Mouse (Mus musculus): ENCODE measurements around the gene Crim1. TPM values are rescaled to one million over a fixed set of nuclear protein-coding genes. Genes with fewer than 3 reads are reported as not detected.
A peak's percentile ranks its signal among the peaks of the same experiment; 100 is the strongest.

Crim1 gene
- polyA plus RNA-seq, 1 experiment from 2014 or later: 5.4 TPM

- H3K4me1 ChIP-seq (replicated peaks): peaks cover 16% of the 10 kb centered on the region
- ATAC-seq: no peak
- H3K4me2 ChIP-seq (replicated peaks): no peak overlapping the region
- peaks cover 9% of the 10 kb centered on the region; the same call in 1 of the 2 replicates for H3K36me3 ChIP-seq
- 86% methylated on average over 12 of the region's 12 CpGs for WGBS
- H3K9me3 ChIP-seq: no peaks in the 10 kb centered on the region
- no peak overlapping the region for H3K27ac ChIP-seq
- no peaks in the 10 kb centered on the region for H3K27me3 ChIP-seq
- H3K9ac ChIP-seq (replicated peaks): no peak overlapping the region
- no peak overlapping the region for H3K4me3 ChIP-seq (replicated peaks)
Measured at GRCm38 (mm10) chr17:78351676-78352499, 151.8 kb downstream of the Crim1 start.

GRCm38 (mm10) chr17:78352500-78352855 lies 152.4 kb downstream of the Crim1 start:
- Histone ChIP-seq H3K9ac (replicated peaks) (no peak overlapping the region), H3K4me3 (replicated peaks) (no peak overlapping the region), H3K27ac (no peak overlapping the region), H3K27me3 (no peaks in the 10 kb centered on the region), H3K4me2 (replicated peaks) (no peak overlapping the region), H3K9me3 (no peaks in the 10 kb centered on the region), H3K36me3 (0 out of 2 replicates have a peak, but pooled peaks cover 5% of the 10 kb centered on the region), H3K4me1 (replicated peaks) (peaks cover 16% of the 10 kb centered on the region)
- no peak for ATAC-seq
- 84% methylated on average over 3 of the region's 3 CpGs for WGBS

GRCm38 (mm10) chr17:78354411-78354810 lies 154.4 kb downstream of the Crim1 start:
- ATAC-seq: no peak
- H3K27ac ChIP-seq: peak overlapping the region; percentile 44; the same call in 1 of the 2 replicates

DNA sequence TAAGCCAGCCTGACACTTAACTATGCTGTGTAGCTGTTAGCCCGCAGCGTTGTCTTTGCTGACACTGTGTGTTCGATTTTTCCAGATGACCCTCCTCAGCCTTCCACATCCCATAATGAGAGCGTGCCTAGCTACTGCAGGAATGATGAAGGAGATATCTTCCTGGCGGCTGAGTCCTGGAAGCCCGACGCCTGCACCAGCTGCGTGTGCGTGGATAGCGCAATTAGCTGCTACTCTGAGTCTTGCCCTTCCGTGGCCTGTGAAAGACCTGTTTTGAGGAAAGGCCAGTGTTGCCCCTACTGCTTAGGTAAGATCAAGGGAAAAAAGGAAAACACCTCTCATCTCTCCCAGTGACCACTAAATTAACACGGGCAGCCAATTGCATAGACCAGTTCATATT lies 154.8 kb downstream of the Crim1 start:
- ATAC-seq: peak; percentile 24; the same call in 1 of the 2 replicates
- 0 out of 2 replicates have a peak, but pooled peaks cover 5% of the 10 kb centered on the region for H3K36me3 ChIP-seq
- no peaks in the 10 kb centered on the region for H3K9me3 ChIP-seq
- no peaks in the 10 kb centered on the region for H3K27me3 ChIP-seq
- H3K4me3 ChIP-seq (replicated peaks): no peak overlapping the region
- WGBS: 77% methylated on average over 12 of the region's 12 CpGs
- peak overlapping the region; percentile 44; the same call in 1 of the 2 replicates for H3K27ac ChIP-seq
- no peak overlapping the region for H3K9ac ChIP-seq (replicated peaks)
- H3K4me2 ChIP-seq (replicated peaks): no peak overlapping the region
- peaks cover 20% of the 10 kb centered on the region for H3K4me1 ChIP-seq (replicated peaks)

More at GRCm38 (mm10) chr17:78354411-78354810, 154.4 kb downstream of the Crim1 start:
- Histone ChIP-seq H3K36me3 (0 out of 2 replicates have a peak, but pooled peaks cover 5% of the 10 kb centered on the region), H3K27me3 (no peaks in the 10 kb centered on the region), H3K4me1 (replicated peaks) (peaks cover 20% of the 10 kb centered on the region), H3K9ac (replicated peaks) (no peak overlapping the region), H3K4me2 (replicated peaks) (no peak overlapping the region), H3K4me3 (replicated peaks) (no peak overlapping the region), H3K9me3 (no peaks in the 10 kb centered on the region)
- 89% methylated on average over 2 of the region's 2 CpGs for WGBS

DNA sequence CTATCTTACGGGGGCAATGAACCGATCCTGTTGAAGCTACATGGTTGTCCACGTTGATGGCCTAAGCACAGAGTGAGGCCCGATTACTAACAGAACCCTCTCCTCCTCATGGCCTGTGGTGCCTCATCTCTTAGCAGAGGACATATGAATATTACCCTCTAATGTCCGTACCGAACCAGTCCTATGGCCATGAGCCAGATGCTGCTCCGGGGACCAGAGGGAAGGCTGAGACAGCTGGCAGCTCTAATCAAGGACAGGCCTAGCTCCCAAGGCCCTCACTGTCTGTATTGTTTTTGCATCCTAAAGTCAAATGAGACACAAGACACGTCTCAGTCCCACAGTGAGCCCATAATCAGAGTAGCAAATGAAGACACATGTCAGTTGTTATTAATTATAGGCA lies 155.6 kb downstream of the Crim1 start:
- 73% methylated on average over 8 of the region's 8 CpGs for WGBS
- ATAC-seq: no peak
- Histone ChIP-seq H3K27ac (peak overlapping the region; percentile 10; the same call in 1 of the 2 replicates), H3K9ac (replicated peaks) (no peak overlapping the region), H3K4me3 (replicated peaks) (no peak overlapping the region), H3K36me3 (0 out of 2 replicates have a peak, but pooled peaks cover 5% of the 10 kb centered on the region), H3K4me2 (replicated peaks) (no peak overlapping the region), H3K9me3 (no peaks in the 10 kb centered on the region), H3K4me1 (replicated peaks) (peaks cover 16% of the 10 kb centered on the region), H3K27me3 (no peaks in the 10 kb centered on the region)

GRCm38 (mm10) chr17:78357753-78358152 lies 157.7 kb downstream of the Crim1 start:
- no peak overlapping the region for H3K4me3 ChIP-seq (replicated peaks)
- H3K27ac ChIP-seq: no peak overlapping the region
- ATAC-seq: no peak
- H3K36me3 ChIP-seq: 0 out of 2 replicates have a peak, but pooled peaks cover 5% of the 10 kb centered on the region
- peaks cover 15% of the 10 kb centered on the region for H3K4me1 ChIP-seq (replicated peaks)
- 69% methylated on average over 4 of the region's 4 CpGs for WGBS
- no peaks in the 10 kb centered on the region for H3K27me3 ChIP-seq
- no peak overlapping the region for H3K4me2 ChIP-seq (replicated peaks)
- H3K9me3 ChIP-seq: no peaks in the 10 kb centered on the region
- H3K9ac ChIP-seq (replicated peaks): no peak overlapping the region

GRCm38 (mm10) chr17:78358251-78358726 lies 158.2 kb downstream of the Crim1 start:
- Histone ChIP-seq H3K4me3 (replicated peaks) (no peak overlapping the region), H3K27ac (no peak overlapping the region), H3K4me2 (replicated peaks) (no peak overlapping the region), H3K4me1 (replicated peaks) (peaks cover 15% of the 10 kb centered on the region), H3K9me3 (no peaks in the 10 kb centered on the region), H3K36me3 (0 out of 2 replicates have a peak, but pooled peaks cover 5% of the 10 kb centered on the region), H3K27me3 (no peaks in the 10 kb centered on the region), H3K9ac (replicated peaks) (no peak overlapping the region)
- peak; percentile 48; the same call in 1 of the 2 replicates for ATAC-seq
- WGBS: 61% methylated on average over 7 of the region's 7 CpGs

GRCm38 (mm10) chr17:78361939-78362728 lies 162.1 kb downstream of the Crim1 start:
- Histone ChIP-seq H3K27ac (no peak overlapping the region), H3K9me3 (no peaks in the 10 kb centered on the region), H3K4me3 (replicated peaks) (no peak overlapping the region), H3K9ac (replicated peaks) (no peak overlapping the region), H3K4me2 (replicated peaks) (no peak overlapping the region), H3K4me1 (replicated peaks) (peaks cover 5% of the 10 kb centered on the region), H3K36me3 (no peaks in the 10 kb centered on the region; the same call in 1 of the 2 replicates), H3K27me3 (no peaks in the 10 kb centered on the region)
- no peak for ATAC-seq
- WGBS: 91% methylated on average over 13 of the region's 13 CpGs

DNA sequence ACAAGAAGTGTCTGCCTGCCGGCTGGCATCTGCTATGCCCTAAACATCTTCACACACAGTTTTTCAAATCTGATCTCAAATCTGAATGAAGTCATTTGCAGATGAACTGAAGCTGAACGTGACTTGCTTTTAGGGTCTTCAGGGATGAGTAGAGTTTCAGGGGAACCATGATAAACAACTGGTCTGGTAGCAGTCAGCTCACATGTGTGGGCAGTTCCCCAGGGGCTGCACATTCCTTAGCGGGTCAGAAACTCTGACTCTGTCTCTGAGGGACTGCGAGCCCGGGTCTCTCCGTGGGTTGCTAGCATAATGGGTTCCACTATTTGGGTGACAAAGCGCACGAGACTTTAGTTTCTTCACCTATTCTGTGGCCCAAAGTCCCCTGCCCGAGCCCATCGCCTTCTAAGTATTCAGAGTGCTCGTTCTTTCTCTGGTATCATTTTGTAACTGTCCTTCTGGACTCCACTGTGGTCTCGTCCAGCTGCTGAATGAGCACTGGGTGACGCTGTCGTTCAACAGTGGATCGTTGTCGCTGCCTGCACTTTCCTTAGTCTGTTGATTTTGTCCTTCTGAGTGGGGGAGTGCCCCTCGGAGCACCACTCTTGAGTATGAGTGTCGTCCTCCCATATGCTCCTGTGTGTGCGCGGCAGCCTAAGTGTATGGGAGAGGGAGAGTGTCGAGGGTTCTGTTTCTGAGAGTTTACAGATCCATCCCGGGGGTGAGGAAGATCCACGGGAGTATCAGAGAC lies 164.7 kb downstream of the Crim1 start:
- Histone ChIP-seq H3K27me3 (no peaks in the 10 kb centered on the region), H3K4me1 (replicated peaks) (no peaks in the 10 kb centered on the region), H3K9ac (replicated peaks) (no peak overlapping the region), H3K27ac (no peak overlapping the region), H3K4me3 (replicated peaks) (no peak overlapping the region), H3K36me3 (peaks cover 22% of the 10 kb centered on the region), H3K4me2 (replicated peaks) (no peak overlapping the region), H3K9me3 (no peaks in the 10 kb centered on the region)
- ATAC-seq: no peak
- WGBS: 92% methylated on average over 23 of the region's 23 CpGs

- peaks cover 22% of the 10 kb centered on the region for H3K36me3 ChIP-seq
- H3K27ac ChIP-seq: no peak overlapping the region
- H3K4me1 ChIP-seq (replicated peaks): no peaks in the 10 kb centered on the region
- no peak overlapping the region for H3K9ac ChIP-seq (replicated peaks)
- no peaks in the 10 kb centered on the region for H3K27me3 ChIP-seq
- WGBS: 93% methylated on average over 7 of the region's 7 CpGs
- no peak overlapping the region for H3K4me2 ChIP-seq (replicated peaks)
- no peak for ATAC-seq
- no peak overlapping the region for H3K4me3 ChIP-seq (replicated peaks)
- no peaks in the 10 kb centered on the region for H3K9me3 ChIP-seq
Measured at GRCm38 (mm10) chr17:78366070-78366469, 166.0 kb downstream of the Crim1 start.

- Histone ChIP-seq H3K4me1 (replicated peaks) (no peaks in the 10 kb centered on the region), H3K27me3 (no peaks in the 10 kb centered on the region), H3K9ac (replicated peaks) (no peak overlapping the region), H3K4me3 (replicated peaks) (no peak overlapping the region), H3K36me3 (peaks cover 34% of the 10 kb centered on the region), H3K4me2 (replicated peaks) (no peak overlapping the region), H3K27ac (no peak overlapping the region), H3K9me3 (no peaks in the 10 kb centered on the region)
- ATAC-seq: peak; percentile 40; the same call in 1 of the 2 replicates
- 53% methylated on average over 8 of the region's 8 CpGs for WGBS
Measured at GRCm38 (mm10) chr17:78368481-78368880, 168.4 kb downstream of the Crim1 start.

Data from midbrain, embryonic 13.5 days (tissue).